Mouse (Mus musculus) megakaryocyte, embryonic 14.5 days (primary cell): ENCODE data around the gene Pamr1.

ENCODE experiments used
- FLI1 ChIP-seq: IDR thresholded peaks from 2 replicates; pipeline ENCODE4 v1.6.1; 2012; ENCODE audit warnings: low read length, inconsistent platforms, mixed read lengths
- GATA1 ChIP-seq: IDR thresholded peaks from 3 replicates; pipeline ENCODE4 v1.6.1; 2012; ENCODE audit warnings: mixed read lengths, low read length, inconsistent platforms, borderline replicate concordance

DNA sequence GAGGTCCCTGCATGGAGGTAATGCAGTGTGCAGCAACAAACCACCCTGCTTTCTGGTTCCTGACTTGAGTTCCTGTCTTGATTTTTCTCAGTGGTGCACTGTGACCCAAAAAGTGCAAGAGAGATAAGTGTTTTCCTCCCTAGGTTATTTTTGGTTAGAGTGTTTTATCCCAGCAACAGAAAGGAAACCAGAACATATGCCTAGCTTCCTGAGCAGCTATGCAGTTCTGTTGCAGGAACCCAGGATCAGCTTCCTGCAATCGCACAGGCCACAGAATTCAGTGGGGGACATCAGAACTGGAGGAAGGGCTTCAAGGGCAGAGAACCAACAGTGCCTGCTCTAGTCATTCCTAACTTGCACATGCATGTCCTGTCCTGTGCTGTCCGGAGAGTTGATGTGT is 66.8 kb downstream of the Pamr1 start:
- TF ChIP-seq GATA1: no peak
- TF ChIP-seq FLI1: no peak
